Mouse (Mus musculus): Measurements from ENCODE around the gene BC048679.

BC048679 gene

GRCm38 (mm10) chr7:81498181-81498580 lies at the start of gene BC048679:
Gene BC048679 (minus strand): TSS chr7:81498281.
- no peak for DNase-seq (ENCODE audit: low read depth, low spot score)

GRCm38 (mm10) chr7:81542934-81543333 lies 44.9 kb upstream of the BC048679 start:
- DNase-seq (ENCODE audit: low read depth, low spot score): no peak

- DNase-seq (ENCODE audit: low read depth, low spot score): no peak
These were observed 43.9 kb upstream of the BC048679 start for GRCm38 (mm10) chr7:81541924-81542524.

- DNase-seq (ENCODE audit: low read depth, low spot score): no peak
These were observed 42.9 kb upstream of the BC048679 start for GRCm38 (mm10) chr7:81540999-81541398.

GRCm38 (mm10) chr7:81539565-81539964 lies 41.5 kb upstream of the BC048679 start:
- no peak for DNase-seq (ENCODE audit: low read depth, low spot score)

GRCm38 (mm10) chr7:81538070-81538675 lies 40.1 kb upstream of the BC048679 start:
- peak; percentile 27 for DNase-seq (ENCODE audit: low read depth, low spot score)

- DNase-seq (ENCODE audit: low read depth, low spot score): no peak
These were observed 38.4 kb upstream of the BC048679 start for GRCm38 (mm10) chr7:81536478-81536877.

GRCm38 (mm10) chr7:81531462-81531861 lies 33.4 kb upstream of the BC048679 start:
- DNase-seq (ENCODE audit: low read depth, low spot score): no peak

- DNase-seq (ENCODE audit: low read depth, low spot score): no peak
These were observed 30.8 kb upstream of the BC048679 start for GRCm38 (mm10) chr7:81528918-81529317.

- DNase-seq (ENCODE audit: low read depth, low spot score): no peak
These were observed 25.6 kb upstream of the BC048679 start for GRCm38 (mm10) chr7:81523663-81524017.

- peak; percentile 97 for DNase-seq (ENCODE audit: low read depth, low spot score)
These were observed 25.1 kb upstream of the BC048679 start for GRCm38 (mm10) chr7:81523008-81523662.

GRCm38 (mm10) chr7:81516154-81517030 lies 18.3 kb upstream of the BC048679 start:
- DNase-seq (ENCODE audit: low read depth, low spot score): no peak

- DNase-seq (ENCODE audit: low read depth, low spot score): peak; percentile 73
These were observed 17.0 kb upstream of the BC048679 start for GRCm38 (mm10) chr7:81514906-81515590.

- no peak for DNase-seq (ENCODE audit: low read depth, low spot score)
These were observed 3.0 kb upstream of the BC048679 start for GRCm38 (mm10) chr7:81501050-81501449.

GRCm38 (mm10) chr7:81497171-81497570 lies 910 bp downstream of the BC048679 start:
- no peak for DNase-seq (ENCODE audit: low read depth, low spot score)

- peak; percentile 78 for DNase-seq (ENCODE audit: low read depth, low spot score)
These were observed 4.6 kb downstream of the BC048679 start, which contains the start of gene Ap3b2 for GRCm38 (mm10) chr7:81493331-81494021. Gene Ap3b2 (minus strand): TSS chr7:81493925.

- DNase-seq (ENCODE audit: low read depth, low spot score): no peak
These were observed 5.5 kb downstream of the BC048679 start for GRCm38 (mm10) chr7:81492628-81493027.

GRCm38 (mm10) chr7:81489649-81490048 lies 8.4 kb downstream of the BC048679 start:
- DNase-seq (ENCODE audit: low read depth, low spot score): no peak

- DNase-seq (ENCODE audit: low read depth, low spot score): peak; percentile 95
These were observed 17.3 kb downstream of the BC048679 start for GRCm38 (mm10) chr7:81480800-81481199.

GRCm38 (mm10) chr7:81479531-81480090 lies 18.5 kb downstream of the BC048679 start:
- DNase-seq (ENCODE audit: low read depth, low spot score): peak; percentile 57
